Mouse (Mus musculus): ENCODE measurements around the gene L1td1.

- TF ChIP-seq SIN3A (IDR thresholded peaks at IDR 0.05; ENCODE audit: low read length) (no peak), MAX (IDR thresholded peaks at IDR 0.05; ENCODE audit: low read length) (no peak), POLR2AphosphoS2 (IDR thresholded peaks at IDR 0.05; ENCODE audit: low read length) (no peak), POLR2AphosphoS5 (IDR thresholded peaks at IDR 0.05; ENCODE audit: borderline replicate concordance, low read depth, low read length) (no peak), MXI1 (IDR thresholded peaks at IDR 0.05; ENCODE audit: low read depth, low read length) (no peak), POLR2A (IDR thresholded peaks at IDR 0.05; ENCODE audit: control insufficient read depth in 1 of 2, insufficient read depth in 1 of 2, low read depth in 1 of 2, low read length in 2 of 2, poor library complexity in 1 of 2) (no peak), TBP (IDR thresholded peaks at IDR 0.05; ENCODE audit: low read depth, low read length) (no peak)
Measured at GRCm38 (mm10) chr4:98778219-98778618, 51.7 kb downstream of the L1td1 start.
